Mouse (Mus musculus): ENCODE measurements around the gene Pdia3.
"Not testable (repeated sequence)": the region's sequence is repeated elsewhere in the genome, so short reads cannot be mapped to it uniquely, and the experiment has no call there.

Pdia3 gene

DNA sequence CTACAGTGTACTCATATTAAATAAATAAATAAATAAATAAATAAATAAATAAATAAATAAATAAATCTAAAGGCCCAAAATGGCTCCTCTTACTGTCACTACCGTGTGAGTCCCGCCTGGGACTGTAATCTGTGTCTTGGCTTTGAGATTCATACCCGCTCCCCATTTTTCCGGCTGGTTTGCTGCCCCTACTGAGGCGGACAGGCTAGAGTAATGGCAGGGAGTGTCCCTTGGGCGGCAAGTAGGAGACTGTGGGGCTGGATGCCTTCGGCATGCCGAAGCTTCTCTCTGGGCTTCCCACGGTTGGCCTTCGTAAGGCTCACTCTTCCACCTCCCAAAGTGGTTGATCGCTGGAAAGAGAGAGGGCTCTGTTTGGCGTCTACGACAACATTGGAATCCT, 67.3 kb downstream of the Pdia3 start:
- DNase-seq = not testable (repeated sequence)

DNA sequence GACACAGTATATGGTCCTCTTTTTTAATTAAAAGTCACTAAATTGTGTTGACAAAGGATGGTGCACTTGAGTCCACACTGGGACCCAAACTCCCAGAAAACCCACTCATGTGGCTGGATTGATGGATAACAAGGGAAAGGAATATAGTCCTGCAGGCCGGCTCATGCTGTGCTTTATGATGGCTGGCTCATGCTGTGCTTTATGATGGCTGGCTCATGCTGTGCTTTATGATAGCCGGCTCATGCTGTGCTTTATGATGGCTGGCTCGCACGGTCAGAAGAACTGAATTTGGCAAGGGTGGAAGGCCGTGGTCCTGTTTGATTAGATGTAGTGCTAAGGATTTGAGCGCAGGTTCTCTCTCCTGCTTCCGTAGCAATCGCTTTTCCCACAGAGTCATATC, 70.0 kb downstream of the Pdia3 start:
- DNase-seq = no peak

- DNase-seq = not testable (repeated sequence)
These were observed 70.8 kb downstream of the Pdia3 start for GRCm38 (mm10) chr2:121484403-121484802.
